Mouse (Mus musculus) T-helper 2 cell (primary cell): ENCODE results near the gene Macrod2.

Experiments
- in situ Hi-C: fragments of 300-600 bp; cut with MboI, MseI; formaldehyde crosslinking; loops from one replicate; pipeline ENCODE4 v1.15.1; 2025; ENCODE audit warnings: high pct_unique_total_duplicates

Macrod2 gene

DNA sequence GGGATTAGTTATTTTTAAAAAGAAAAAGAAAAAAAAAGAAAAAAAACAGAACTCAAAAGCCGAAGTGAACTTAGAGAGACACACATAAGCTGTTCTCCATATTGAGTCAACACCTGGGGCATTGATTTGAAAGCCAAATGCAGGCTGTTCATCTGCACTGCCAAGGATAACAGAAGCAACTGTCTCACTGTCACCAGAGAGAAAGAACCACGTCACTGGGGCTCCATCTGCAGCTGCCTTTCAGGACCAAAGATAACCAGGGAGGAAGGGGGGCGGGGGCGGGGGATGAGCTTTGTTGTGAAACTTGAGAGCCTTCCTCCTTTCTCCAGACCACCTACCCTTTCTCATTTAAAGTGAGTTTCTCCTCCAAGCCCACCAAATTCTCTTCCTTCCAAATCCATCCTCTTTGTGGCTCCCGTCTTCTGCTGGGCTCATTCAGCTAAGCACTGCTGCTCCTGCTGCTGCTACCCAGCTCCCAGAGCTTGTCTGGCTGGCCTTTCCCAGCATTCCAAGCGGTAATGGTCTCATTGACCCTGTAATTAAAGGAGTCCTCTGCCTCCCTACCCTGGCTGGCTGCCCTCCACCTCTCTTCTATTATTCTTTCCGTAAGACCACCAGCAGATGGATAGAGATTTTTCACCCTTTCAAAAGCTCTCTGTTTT lies 1939.5 kb downstream of the Macrod2 start:
- in situ Hi-C loops, result no loop called here

DNA sequence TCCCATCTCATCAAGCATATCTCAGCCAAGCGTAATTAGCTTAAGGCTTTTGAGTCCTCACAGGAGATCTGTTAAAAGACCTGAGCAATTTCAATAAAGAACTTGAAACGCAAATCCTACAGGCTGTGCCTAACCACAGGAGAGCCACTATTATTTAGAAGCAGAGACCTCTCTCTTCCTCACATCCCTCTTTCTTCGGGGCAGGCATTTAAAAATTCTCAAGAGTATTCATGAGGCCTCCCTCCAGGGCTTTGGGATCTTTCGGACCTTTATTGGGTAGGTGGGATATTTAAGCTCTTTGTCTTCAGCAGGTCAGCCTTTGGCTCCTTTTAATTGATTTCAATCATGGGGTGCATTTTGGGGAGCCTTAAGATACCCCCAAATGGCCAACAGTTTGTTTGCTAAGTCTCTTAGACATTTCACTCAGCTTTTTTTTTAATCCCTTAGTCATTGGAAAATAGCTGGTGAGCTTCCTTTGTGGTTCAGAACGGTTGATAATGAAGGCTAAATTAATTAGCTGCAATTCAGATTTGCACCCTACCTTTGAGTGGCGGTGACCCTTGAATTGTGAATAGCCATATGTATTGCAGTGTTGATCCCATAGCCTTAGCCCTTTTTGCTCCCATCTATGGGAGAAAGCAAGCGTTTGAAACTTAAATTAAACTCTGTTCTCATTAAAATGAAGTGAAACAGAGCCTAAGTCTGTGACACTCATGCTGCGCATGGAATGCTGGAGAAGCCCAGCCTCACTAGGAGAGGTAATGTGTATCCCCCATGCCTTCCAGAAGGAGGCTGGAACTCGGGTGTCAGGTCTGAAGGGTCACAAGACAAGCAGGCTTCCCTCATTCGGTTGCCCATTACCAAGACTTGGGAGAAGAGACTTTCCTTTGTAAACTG lies 1940.2 kb downstream of the Macrod2 start:
- in situ Hi-C loops, result no loop called here

DNA sequence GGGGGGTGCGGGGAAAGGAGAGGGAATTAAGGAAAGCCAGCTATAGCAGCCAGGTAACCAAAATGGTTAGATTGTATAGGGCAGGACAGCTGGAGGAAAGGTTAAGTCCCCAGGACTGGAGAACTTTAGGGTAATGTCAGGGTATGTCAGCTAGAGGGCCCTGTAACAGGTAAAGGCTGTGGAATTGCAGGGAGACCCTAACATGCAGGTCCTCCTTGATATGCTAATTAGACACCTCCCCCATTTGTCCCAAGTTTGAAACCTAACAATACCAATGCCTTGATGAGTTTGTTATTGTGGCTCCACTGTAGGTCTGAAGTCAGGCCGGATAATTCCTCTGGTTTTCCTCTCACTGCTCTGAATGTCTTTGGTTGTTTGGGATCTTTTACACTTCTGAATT lies 1948.9 kb downstream of the Macrod2 start:
- in situ Hi-C loops, result no loop called here

DNA sequence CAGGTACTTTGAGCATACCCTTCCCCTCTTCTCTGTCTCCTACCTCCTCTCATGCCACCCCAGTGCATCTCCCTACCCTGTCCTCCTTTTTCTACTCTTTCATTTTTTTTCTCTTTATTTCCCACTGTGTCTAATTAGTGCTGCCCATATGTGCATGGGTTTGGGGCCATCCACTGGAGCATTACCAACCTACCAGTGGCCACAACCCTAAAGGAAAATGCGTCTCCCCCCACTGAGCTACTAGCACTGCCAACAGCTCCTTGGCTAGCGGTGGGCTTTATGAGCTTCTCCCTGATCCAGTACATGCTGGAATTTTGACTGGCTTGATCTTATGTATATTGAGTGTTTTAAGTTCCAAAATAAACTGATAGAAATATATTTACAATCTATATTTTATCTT lies 1949.6 kb downstream of the Macrod2 start:
- in situ Hi-C loops, result no loop called here

DNA sequence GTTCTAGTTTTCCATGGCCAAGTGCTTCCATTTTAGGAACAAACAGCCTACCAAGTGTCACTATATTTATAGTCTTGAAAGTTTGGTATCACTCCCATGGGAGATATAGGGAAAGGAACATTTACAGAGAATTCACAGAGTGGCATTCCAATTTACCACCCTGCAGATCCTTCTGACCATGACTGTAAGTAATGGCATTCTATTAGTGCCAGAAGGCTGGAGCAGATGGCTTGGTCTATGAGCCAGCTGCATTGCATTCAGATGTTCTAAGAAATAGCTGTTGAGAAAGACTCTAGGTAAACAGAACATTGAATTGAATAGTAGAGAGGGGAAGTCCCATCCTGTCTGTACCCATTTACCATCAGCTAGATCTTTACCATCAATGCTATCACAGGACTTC lies 1954.7 kb downstream of the Macrod2 start:
- in situ Hi-C loops, result no loop called here

DNA sequence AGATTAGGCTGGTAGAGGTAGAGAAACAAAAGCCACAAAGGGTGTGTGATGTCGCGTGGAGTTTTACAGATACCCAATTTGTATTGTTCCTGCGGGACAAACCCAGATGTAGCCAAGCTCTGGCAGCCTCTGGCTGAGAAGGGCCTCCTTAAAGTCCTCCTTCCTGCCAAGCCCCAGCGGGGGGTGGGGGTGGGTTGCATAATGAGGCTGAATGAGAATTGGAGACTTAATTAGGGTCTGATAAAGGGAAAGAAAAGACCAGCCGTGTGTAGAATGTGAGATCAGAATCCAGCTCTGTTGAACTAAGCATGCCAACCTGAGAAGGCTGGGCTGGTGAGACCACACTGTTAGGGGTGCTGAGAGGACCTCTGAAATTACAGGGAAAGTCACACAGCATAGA lies 1967.8 kb downstream of the Macrod2 start:
- in situ Hi-C loops, result no loop called here

DNA sequence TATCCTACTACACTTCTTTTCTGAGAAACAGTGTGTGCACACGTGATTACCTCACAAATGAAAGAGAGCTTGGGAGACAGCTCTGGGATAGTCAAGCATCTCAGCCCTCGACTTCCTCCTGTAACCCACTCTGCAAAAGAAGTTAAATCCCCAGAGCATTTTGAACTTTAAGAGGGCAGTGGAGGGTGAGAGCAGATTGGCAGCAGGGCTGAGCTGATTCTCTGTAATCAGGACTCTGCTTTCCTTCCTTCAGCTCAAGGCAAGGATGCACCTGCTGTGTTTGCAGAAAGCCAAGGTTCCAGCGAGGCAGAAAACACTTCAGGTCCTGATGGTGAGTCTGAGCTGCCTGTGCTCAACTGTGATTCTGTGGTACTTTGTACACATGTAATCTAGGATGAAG lies 1978.9 kb downstream of the Macrod2 start:
- in situ Hi-C loops, result no loop called here

DNA sequence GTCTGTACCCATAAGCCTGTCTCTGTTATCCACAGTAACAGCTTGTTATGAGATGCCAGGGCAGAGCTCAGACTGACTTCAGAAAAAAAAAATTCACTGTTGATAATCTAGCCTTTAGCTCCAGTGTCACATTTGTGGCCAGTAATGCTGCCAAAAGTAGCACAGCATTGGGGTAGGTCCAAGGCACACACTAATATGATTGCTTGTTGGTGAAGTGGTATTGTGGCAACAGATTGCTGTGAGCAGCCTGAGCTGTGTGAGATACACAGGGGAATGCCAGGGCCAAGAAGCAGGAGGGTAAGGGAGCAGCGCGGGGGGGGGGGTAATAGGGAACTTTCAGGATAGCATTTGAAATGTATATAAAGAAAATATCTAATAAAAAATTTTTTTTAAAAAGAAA lies 1985.5 kb downstream of the Macrod2 start:
- in situ Hi-C loops, result no loop called here

DNA sequence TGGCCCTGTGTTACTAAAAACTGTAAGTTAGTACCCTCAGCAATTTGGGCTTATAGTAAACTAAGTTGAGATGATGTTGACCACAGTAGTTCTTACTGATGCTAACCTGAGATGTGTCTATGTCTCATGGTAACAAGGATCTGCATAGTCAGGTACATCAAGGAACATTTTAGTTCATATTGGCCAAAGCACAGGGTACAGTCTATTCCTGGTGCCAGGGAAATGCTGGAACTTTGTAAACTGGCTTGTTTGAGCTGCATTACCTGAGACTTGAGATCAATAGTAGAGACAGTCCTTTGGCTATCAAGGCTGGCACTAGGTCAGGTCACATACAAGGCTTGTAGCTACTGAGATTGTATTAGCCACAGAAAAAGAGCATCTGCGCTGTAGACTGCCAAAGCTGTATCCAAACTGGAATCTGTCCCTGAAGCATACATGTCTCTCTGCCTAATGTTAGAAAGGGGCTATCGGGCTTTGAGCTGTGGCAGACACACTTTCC lies 1986.0 kb downstream of the Macrod2 start:
- in situ Hi-C loops, result no loop called here

DNA sequence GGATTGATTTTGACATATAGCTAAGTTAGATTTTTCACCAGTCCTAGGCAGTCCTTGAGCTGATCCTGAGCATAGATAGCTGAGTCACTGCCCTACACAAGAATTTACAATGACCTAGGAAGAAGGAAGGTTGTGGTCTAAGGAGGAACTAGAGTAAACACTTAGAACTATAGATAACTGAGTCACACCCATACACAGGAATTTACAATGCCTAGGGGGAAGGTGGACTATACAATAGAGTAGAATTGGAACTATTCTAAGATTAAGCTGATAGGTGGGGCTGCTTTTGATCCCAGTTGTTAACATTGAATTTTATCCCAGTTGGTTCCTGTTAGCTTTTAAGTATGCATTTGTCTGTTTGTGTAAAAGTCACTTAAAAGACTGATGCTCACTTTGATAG lies 1998.4 kb downstream of the Macrod2 start:
- in situ Hi-C loops, result no loop called here

DNA sequence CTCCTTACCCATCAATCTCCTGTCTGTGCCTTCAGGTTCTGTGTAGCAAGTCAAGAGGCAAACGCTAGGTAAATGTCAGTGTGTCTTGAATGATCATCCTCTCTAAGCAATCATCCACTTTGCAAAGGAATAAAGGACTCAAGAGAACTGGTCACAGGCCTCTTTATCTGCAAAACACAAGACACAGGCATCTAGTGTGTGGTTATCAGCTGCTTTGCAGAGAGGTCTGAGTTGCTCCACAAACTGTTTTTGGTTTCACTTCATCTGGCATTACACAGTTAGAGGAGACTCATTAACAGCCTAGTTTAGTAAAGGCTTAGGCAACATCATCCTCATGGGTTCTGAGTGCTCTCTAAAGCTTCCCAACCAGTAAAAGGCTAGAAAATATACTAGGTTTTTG lies 2004.4 kb downstream of the Macrod2 start:
- in situ Hi-C loops, result no loop called here

DNA sequence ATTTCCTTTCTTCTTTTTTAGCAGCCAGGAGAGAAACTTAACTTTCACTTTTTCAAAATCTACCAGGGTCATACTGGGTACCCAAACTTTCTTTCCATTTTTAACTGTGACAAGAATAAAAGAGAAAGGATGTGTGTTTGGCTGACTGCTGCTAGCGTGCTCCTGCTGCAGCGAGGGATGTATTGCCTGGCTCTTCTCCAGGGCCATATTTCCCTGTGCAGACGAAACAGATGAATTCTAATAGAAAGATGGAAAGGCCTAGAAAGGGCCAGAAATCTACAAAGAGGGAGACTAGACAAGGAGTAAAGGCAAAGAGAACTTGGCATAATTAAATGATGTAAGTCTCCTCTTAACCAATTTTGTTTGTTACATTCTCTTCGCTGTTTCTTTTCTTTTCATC lies 2005.7 kb downstream of the Macrod2 start:
- in situ Hi-C loops, result no loop called here

DNA sequence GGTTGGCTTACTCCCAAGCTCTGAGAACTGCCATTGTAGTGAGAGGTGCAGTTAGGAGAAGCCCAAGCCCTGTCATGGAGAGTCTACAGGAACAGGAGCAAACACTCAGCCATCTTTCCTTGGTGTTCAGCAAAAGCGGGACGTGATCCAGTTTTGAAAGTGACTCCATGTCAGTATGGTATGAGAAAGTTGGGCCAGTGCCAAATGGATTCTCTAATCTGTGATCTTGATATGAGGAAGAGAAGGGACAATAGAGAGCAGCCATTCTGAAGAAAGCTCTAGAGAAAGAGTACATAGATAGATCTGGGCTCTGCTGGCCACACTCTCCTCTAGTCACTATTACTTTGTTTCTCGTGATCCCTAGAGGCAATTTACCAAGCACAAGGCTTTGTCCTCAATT lies 2006.2 kb downstream of the Macrod2 start:
- in situ Hi-C loops, result no loop called here

DNA sequence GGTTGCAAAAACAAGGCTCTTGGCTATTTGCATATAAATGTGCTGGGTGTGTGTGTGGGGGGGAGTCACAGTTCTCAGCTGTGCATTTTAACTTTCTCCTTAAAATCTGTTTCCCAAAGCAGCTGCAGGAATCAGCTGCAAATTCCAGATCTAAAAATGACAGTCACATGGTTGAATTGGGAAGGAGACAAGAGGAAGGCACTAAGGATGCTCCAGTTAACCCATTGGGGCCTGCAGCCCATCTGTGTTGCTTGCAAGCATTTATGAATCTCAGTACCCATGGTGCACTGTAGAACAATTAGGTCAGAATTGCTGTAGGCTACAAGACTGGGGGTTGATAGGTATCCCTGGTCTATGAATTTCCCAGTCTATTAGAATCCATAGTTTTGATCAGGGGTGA lies 2008.3 kb downstream of the Macrod2 start:
- in situ Hi-C loops, result no loop called here

DNA sequence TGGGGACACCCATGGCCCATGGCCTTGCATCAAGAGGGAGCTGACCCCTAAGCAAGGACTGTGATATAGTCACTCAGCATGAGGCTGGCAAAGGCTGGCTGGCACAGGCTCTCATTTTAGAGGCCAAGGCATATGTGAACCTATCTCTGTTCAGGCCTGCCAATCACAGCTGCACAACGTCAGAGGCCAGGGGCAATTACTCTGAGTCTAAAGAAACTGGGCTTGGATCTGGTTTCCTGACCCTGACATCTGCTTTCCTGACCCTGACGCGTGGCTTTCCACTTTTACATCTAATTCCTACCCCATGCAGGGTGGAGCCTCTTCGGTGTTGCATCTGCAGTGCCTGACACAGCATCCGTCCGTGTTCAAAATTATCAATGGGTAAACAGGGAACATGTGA lies 2009.2 kb downstream of the Macrod2 start:
- in situ Hi-C loops, result no loop called here

DNA sequence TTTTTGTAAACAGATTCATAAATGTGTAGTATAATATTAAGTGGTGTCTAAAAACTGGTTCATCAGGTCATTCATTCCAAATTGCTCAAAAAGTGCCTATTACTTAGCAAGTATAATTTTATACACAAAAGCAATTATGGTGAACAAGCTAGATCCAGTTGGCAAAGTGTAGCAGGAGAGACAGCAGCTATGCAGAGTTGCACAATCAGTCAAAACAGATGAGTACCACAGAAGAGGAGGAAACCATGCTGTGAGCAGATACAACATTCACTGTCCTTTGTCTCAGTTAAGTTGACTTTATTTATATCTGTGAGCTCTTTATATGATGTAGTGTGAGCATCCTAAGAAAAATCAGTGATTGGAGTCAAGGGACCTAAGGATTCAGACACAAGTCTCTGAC lies 2012.2 kb downstream of the Macrod2 start:
- in situ Hi-C loops, result no loop called here

DNA sequence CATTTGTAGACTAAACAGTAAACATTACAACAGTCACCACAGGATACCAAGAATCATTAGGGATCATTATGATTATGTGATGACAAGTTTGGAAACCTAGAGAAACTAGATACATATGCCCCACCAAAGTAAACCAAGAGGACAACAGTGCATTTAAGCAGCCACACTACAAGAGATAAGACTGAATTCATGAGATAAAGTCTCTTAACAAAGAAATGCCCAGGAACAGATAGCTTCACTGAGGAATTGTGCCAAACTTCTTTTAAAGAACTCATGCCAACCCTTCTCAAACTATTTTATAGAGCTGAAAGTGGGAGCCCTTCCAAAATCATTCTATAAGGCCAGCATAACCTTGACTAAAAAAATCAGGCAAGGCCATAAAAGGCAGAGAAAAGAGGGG lies 2015.0 kb downstream of the Macrod2 start:
- in situ Hi-C loops, result no loop called here

DNA sequence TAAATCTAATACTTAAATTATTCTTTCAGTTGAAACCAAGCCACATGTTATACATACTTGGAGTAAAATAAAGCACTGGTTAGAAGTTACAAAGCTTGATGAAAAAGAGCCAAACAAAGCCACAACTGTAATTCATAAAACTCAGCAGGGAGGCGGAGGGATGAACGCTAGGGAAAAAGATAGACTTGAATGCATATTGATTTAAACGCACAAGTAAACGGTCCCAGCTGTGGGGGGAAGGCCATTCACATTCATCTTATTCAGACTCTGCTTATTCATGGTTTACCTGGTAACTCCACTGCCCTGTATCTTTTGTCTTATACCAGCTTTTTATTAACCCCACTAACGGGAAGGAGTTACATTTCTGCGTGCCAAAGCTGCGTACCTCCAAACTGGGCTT lies 2038.0 kb downstream of the Macrod2 start:
- in situ Hi-C loops, result loop anchor here (25.0 kb wide), 1 partner anchor 829 kb away; no protein-coding TSS in a partner anchor

DNA sequence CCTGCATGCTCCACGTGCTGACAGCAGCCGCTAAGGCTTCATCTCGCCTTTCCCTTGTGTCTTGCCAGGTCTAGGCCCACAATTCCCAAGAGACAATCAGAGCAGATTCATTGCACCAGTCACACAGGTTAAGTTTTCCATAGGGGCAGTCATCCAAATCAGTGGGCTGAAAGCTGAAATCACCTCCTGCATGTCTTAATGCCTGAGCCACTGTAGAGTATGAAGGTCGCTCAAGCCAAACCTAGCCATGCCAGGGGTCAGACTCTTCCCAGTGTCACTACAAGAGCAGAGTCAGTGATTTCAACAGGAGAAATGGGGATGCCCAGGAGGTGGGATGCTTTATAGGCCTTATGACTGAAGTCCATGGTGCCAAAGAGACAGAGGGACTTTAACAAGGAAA lies 2039.6 kb downstream of the Macrod2 start:
- in situ Hi-C loops, result loop anchor here (25.0 kb wide), 1 partner anchor 828 kb away; no protein-coding TSS in a partner anchor

DNA sequence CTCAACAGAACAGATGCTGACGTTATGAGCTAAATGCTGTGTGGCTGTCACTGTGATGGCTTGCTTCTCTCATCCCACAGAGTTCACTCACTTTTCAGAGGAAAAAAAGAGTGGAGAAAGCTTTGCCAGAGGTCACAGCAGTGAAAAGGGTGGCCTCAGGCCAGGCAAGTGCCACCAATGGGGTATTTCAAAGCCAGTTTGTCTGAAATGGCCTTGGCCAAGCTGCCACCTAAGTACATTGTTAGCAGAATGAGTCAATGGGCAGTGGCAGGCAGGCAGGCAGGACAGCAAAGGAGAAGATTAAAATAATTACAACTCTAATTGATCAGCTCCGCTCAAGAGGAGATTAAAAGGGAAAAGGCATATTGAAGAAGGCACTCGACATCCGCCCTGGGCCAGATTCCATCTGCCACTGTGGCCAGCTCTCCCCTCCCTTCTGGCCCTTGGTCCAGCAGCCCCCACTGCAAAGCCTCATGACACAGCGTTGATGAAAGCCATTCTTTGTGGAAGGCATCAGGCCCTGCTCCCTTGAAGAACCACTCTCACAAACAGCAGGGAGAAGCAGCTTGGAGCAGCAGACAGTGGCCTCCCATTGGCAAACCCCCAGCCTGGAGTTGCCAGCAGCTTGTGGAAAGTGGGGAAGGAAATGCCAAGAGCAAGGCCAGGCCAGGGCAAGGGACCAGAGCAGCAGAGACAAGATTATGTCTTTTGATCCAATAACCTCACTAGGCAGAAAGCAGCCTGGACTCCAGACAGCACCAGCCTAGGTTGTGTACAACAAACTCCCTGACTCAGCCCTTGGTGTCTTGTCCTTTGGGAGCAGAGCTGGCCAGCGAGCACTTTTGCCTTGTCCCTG lies 2042.7 kb downstream of the Macrod2 start:
- in situ Hi-C loops, result loop anchor here (25.0 kb wide), 1 partner anchor 824 kb away; no protein-coding TSS in a partner anchor
